Mouse (Mus musculus) spleen, adult 2 months (tissue): ENCODE measurements around the gene Slc25a19.

Experiments
- CTCF ChIP-seq: fragments of 200-500 bp; IDR thresholded peaks from 2 replicates; pipeline ENCODE4 v1.5.1; 2011; ENCODE audit warnings: mild to moderate bottlenecking, inconsistent platforms; ENCODE audit not compliant: insufficient read depth, insufficient read length, insufficient replicate concordance; ENCODE audit errors: extremely low read depth
- POLR2A ChIP-seq: fragments of 200-500 bp; IDR thresholded peaks from 2 replicates; pipeline ENCODE4 v1.6.1; 2011; ENCODE audit warnings: low read depth, low read length, inconsistent platforms

DNA sequence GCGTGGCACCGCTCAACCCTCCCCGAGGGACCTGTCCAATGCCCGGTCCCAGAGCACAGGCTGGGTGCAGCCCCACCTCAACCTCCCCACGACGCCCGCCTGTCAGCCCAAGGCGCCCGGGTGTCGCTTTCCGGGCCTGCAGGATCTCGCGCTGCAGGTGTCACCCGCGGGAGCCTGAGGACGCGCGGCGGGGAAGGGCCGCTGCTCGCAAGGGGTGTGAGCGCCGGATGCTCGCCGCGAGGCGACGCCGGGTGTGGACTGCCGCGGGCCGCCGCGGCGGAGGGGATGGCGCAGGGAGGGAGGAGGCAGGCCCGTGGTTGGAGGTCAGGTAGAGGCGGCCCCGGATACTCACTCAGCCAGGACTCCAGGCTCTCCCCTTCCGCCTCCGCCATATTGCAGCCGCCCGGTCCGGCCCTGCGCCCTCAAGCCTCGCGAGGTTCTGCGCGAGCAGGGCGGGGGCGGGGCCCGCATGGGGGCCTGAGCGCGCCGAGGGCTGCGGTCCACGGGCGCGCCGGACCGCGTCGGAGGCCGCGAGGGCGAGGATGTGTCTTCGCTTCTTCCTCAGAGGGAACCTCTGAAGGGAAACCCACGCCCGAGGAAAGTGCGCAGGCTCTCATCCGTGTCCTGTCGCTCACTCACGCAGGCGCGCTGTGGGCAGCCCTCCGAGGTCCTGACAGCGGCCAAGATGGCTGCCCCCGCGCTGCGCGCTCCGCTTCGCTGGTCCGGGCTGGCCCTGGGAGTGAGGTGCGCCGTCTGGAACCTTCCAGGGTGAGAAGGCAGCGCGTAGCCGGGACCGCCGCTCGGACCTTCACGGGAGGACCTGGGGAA is 24.4 kb downstream of the Slc25a19 start, which contains the start of the genes Mrps7 and Gga3:
- TF ChIP-seq POLR2A (peak; percentile 54), CTCF (no peak)
